Mouse (Mus musculus) cerebral cortex, adult 2 months (tissue): ENCODE measurements around the gene Atp8a2.

ENCODE experiments used
- WGBS: fragments of 180-500 bp; shearing (Covaris S2); methylation state at CpG from one replicate; pipeline ENCODE4 v1.1.7; 2018; 5-methylcytosine and 5-hydroxymethylcytosine counted together

Gene Atp8a2

DNA sequence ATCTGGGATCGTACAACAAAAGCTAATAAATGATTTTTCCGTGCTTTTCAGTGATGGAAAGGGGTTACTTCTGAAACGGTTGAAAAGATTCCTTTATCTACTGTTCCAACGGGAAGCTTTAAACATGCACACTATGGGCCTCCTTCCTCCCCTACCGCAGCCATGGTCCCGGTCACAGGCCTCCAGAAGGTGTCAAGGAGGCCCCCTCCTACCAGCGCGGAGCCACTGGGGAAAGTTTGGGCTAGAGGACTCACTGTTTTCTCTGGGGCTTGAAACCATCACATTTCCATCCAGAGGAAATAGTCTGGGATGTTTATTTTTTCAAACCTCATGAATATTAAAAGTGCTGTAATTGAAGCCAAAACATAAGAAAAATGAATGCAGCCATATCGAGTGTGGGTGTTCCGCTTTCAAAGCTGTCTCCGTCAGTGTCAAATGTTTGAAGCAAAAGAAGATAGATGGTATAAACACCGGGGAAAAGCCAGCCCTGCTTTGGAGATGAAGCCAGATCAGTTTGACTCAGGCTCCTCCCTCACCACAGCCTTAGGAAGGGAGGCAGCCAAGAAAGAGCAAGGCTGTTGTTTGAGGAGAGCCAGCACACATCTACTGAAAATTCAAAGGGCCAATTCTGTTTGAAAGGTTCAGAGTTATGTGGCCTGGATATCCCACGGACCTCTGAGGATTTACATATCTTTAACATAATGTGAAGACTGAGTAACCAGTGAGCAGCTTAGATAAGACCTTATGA lies 481.1 kb downstream of the Atp8a2 start:
- 24% methylated on average over 13 of the region's 13 CpGs for WGBS

DNA sequence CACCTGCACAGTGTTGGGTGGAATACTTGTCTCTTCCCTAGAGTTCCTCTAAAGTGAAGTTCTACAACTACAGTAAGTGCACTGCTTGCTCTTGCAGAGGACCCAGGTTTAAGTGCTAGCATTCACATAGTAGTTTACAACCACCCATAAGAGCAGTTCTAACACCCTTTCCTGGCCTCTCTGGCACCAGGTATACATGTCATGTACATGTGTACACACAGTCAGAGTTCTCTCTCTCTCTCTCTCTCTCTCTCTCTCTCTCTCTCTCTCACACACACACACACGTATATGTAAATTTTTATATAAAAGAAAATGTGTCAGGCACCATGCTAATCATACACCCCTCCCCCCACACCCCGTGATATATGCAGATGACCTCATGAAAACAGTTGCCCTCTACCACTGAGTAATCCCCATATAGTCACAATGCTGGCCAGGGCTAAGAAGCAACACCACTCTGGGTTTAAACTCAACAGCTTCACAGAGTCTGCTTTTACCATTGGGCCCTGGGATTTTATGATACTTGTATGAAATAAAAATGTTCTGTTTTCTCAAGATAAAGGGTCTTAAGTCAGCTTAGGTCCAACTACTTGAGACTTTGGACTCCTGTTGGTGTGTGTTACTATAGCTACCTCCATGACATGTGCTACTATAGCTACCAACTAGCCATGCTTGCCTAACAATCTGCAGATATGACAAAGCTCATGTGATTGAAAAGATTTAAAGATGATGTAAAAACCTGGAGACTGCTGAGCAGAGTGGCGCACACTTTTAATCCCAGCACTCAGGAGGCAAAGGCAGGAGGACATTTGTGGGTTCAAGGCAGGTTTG lies 487.3 kb downstream of the Atp8a2 start:
- WGBS = 83% methylated on average over 3 of the region's 3 CpGs

DNA sequence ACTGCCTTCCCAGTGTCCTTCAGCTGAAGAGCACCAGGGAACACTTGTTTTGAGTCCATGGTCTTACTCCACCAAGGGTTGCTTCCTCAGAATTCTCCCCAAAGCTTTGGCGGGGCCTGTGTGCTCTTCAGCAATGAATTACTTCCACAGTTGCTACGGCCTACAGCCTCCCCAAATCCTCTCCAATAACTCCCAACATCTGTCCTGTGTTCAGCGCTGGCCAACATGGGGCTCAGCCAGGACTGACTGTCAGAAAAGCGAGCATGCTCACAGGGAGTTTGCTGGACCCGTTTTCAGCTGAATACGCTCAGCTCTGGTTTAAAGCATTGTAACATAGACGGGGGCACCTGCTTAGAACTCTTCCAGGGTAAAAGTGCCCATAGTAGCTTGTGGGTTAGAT lies 489.0 kb downstream of the Atp8a2 start:
- 71% methylated on average over 7 of the region's 7 CpGs for WGBS

DNA sequence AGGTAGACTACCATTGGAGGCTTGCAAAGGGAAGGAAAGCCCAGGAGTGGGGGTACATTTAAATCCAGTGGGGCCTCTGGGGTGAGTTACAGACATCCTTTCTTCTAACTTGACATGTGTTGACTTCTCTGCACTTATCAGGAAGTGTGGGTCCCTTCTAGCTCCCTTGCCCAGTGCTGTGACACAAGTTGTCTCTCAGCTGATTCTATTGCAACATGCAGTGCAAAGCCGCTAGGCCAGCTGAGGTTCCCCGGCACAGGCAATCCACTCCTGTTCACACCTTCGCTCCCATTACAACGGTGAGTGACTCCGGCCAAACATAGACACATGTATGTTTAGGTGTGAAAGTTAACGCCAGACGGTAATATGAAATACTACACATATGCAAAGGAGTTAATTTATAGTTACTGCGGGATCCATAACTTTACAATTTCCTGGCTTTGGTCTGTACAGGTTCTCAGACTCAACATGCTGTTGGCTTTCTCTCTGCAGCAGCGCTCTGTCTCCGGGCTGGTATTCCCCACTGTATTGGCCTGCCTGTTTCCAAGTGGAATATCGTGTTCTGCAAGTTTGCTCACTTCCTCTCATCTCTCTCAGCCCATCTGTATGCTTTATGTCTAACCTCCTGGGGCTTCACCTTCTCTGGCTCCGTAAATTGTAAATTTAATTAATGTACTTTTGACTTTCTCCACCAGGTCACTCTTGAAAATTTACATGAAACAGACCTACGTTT lies 491.5 kb downstream of the Atp8a2 start:
- WGBS = 93% methylated on average over 13 of the region's 13 CpGs

DNA sequence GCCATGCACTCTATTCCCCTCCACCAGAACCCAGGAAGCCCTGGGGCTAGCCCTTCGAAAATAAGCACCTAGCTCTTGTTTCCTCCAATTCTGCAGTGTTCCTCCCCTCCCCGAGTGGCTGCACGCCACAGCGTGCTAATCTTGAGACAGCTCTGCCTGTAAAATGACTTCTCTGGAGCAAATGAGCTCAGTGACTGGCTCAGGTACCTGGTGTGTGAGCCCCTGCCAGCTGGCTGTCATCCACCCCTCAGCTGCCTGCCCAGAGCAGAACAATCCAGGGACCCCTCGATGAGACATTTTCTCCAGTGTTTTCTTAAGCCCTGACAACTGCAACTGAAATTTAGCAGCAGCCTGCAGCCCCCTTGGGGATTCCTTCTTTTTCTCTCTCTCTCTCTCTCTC lies 495.5 kb downstream of the Atp8a2 start:
- 55% methylated on average over 5 of the region's 5 CpGs for WGBS

DNA sequence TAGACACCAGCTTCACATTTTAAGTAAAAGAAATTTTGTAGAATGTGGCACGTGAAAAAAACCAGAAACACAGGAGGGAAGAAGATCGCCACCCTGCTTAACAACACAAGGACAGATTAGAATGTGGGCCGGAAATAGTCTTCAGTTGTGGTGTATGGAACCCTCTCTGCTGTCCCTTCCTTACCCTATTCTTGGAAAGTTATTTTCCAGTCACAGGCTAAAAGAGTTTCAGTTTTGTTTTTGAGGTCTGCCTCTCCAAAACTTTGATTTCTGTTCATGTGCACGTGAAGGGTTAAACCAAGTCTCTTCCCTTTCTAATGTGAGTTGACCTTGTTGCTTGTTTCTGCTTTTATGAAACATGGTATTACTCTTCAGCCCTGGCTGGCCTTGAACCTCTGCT lies 501.8 kb downstream of the Atp8a2 start:
- WGBS = 88% methylated on average over 4 of the region's 4 CpGs

DNA sequence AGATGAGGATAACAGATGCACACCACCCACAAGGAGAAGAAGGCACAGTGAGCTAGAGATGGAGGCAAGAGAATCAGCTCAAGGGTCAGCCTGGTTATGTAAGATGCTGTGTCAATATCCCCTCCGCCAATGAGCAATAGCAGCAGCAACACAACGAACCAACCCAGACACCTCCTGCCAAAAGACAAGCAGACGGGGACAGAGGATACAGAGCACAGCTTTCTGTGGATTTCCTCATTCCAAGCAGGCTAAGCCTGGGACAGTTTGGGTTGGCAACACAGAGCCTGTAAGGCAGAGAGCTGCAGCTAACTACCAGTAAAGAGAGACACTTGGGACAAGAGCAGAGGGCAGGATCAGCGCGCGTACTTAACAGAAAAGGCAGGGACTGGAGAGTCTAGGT lies 504.8 kb downstream of the Atp8a2 start:
- 83% methylated on average over 6 of the region's 6 CpGs for WGBS

DNA sequence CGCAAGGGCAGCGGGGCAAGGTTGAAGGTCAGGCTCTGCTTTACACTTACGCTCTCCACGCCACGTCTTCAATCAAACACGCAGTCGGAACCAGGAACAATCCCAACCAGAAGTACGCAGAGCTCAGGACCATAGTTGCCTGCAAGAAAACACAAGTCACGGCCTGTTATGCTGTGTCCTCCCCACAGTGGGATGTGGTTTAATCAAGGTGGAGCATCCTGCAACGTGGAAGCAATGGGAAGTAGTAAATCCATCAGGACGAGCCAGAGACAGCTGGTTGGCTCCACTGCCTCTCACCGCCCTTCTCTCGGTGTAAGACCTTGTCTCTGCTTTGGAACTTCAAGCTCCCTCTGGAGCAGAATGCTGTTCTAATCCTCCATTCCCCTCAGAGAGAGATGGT lies 505.6 kb downstream of the Atp8a2 start:
- 94% methylated on average over 13 of the region's 13 CpGs for WGBS

DNA sequence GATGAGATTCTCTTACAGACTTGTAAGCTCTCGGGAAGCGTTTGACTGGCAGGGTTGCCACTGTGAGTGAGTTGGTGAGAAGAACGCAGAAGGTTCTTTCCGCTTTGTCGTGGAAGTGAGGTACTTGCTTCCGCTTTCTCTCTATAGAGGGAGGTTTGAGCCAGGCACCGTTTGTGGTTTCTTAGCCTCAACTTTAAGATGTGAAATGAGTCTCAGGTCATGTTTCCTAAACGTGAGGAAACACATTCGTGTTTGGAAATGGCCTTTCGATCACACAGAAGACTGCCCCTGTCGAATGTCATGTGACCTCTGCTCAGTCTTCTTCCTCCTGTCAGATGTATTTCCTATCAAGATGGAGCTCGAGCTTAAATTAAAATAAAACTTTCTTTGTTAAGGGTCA lies 506.0 kb downstream of the Atp8a2 start:
- 82% methylated on average over 12 of the region's 12 CpGs for WGBS

DNA sequence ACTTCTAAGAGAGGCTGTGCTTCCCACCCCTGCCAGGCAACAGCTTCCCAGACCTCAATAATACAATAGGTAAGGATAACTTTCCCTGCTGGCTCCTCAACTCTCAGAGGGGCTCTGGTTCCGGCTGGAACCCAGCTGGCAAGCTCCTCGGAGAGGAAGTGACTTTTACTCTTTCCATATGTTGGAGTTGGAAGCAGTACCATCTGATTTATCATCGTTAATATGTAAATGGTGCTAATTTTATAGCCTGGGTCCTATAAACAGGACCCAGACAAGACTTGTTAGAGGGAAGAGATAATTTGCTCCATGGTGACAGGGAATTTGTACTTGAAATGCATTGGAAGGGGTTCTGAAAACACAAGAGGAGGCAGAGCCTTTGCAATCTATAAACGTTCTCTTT lies 507.4 kb downstream of the Atp8a2 start:
- 72% methylated on average over 4 of the region's 4 CpGs for WGBS

DNA sequence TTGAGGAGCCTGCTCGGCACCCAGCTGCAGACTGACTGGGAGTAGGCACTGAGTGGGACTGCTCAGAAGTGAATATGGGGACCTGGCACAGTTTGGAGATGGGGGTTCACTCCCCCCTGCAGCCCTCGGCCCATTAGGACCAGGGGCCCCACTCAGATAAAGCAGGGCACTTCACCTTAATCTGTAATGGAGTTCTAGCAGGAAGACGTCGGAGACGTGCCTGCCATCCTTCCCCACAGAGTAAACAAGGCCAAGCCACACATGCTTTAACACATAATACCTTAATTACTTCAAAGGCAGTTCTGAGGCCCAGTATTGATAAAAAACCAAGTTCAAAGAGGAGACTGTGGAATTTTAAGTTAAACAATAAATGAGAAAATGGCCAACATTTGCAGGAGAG lies 510.8 kb downstream of the Atp8a2 start:
- WGBS = 90% methylated on average over 5 of the region's 5 CpGs

DNA sequence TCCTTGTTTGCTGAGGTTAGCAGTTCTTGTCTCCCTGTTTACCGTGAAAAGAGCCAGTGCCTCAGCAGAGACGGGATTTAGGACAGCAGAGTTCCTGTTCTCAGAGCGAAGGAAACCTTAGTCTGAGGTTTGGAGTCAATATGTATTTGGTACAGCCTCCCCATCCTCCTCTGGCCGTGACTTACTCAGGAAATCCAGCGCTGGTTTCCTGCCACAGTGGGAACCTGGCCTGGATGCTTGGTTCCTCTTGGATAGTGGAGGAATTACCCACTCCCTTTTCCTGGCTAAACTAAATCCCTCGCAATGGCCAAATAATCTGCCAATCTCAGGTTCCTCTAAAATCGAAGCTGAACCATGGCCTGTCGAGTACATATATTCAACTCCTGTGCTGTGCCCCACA lies 511.6 kb downstream of the Atp8a2 start:
- WGBS = 71% methylated on average over 8 of the region's 8 CpGs

DNA sequence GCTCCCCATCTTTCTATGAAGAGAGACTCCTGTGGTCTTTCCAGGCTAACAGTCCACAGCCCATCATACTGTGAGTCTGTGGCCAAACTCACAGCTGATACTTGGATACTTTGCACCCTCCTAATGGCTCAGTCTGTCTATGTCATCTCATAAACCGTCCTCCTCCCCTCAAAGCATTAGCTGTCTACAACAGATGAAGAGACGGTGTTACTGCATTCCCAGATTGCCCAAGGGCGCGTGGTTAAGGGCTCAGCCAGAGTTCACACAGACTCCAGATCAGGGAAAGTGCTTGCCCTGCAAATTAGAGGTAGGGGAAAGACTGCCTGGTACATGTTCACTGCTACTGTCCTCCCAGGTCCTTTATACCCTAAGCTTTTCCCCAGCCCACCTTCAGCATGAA lies 515.1 kb downstream of the Atp8a2 start:
- 86% methylated on average over 4 of the region's 4 CpGs for WGBS

DNA sequence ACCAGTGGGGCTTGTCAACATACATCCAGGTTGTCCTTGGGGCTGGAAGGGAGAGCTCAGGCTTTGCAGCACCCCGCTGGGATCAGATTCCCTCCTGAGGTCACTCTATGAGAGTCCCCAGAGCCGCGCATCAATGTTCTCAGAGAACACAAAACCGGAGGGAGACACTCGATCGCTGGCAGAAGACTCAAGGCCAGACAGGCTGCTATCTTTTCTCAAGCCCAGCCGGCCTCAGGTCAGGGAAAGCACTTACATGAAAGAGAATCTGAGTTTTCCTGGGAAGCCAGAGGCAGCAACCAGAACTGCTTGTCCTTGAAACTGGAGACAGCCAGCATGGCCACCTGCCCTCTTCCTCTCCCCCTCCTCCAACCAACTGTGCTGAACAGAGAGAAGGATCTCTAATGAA lies 519.4 kb downstream of the Atp8a2 start:
- 73% methylated on average over 7 of the region's 7 CpGs for WGBS

DNA sequence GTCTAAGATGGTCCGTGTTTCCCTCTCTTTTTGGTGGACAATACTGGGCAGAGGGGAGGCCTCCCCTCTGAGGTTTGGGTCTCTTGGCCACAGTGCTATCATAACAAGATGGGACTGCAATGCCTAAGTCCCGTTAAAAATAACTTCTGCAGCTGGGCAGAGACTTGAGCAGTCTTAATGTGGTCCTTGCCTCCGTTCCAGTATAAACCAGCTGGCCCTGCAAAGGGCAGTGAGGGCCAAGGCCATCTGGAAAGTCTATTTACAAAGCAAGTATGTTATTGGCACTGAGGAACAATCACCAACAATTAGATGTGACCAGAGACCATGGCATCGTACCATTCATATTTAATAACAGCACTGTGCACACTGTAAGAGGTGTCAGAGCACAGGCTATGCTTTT lies 521.6 kb downstream of the Atp8a2 start:
- 72% methylated on average over 4 of the region's 4 CpGs for WGBS

DNA sequence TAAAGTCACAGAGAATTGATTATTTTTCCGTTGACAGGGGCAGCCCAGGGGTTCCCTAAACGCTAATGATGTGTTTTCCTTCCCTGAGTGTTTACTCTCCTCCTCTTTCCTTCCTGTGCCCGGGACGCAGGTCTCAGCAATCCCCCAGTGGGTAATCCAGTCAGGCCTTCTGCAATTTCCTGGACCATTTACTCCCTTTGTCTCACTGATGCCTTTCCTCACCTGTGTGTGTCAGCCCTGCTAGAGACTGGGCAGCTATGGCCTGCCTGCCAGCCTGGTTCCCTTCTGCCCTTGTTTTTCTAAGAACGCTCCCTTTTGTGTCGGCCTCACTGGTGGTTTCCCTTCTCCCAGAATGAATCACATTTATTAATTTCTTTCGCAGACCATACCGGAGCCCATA lies 522.4 kb downstream of the Atp8a2 start:
- WGBS = 71% methylated on average over 8 of the region's 8 CpGs

DNA sequence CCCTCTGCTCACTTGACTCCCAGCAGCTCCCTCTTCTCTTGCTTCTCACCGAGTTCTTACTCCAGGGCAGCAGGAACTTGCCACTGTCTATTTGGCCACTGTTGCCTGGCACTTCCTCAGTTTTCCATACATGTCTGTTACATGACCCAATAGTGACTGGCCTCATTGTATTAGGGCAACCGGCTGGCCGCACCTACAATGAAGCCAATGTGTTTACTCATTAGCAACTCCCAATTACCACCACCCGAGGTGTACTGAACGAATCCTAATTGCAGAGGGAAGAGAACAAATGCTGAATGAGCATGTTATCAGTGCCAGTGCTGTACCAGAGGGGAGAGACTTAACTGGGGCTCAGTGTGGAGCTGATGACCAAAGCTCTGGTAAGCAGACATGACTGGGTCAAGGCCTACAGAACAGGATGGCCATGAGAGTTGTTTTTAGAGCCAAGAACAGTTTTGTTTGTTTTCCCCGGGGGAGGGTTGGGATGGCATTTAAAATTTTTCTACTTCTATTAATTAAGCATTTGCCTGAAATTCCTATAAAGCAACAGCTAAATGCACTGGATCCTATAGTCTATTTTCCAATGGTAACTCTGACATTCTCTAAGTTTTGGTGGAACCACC lies 524.0 kb downstream of the Atp8a2 start:
- WGBS = 63% methylated on average over 6 of the region's 6 CpGs

DNA sequence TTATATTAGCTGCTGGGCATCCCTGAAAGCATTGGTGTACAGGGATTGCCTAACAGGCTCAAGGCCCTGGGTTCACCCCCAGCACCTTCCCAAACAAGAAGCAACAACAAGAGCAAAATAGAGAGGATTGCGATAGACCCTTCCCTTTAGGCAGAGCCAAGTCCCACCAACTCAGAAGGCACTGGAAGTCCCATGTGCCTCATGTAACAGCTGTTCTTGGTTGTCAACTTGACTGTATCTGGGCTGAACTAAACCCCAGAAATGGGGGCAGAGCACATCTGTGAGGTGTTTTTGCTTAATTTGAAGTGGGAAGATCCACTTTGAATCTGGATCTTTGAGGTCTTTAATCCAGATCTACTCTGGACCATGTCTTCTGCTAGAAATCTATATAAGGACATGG lies 539.9 kb downstream of the Atp8a2 start:
- 97% methylated on average over 1 of the region's 1 CpGs for WGBS

DNA sequence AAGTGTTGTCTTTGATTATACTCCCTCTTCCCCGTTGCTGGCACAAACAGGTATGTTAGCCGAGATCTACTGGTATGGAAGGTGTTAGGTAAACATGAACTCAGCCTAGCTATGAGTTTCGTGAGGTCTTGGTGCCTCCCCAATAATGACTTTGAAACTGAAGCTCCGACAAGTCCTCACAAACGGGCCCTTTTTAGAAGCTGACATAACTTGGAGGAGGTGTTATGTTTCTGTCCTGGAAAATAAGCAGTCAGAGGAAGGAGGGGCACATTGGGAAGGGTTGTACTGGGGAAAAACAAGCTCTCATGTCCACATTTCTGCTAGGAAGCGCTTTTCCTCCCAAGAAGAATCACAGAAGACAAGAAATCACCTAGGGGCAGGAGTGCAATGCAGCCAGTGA lies 540.4 kb downstream of the Atp8a2 start:
- 56% methylated on average over 6 of the region's 6 CpGs for WGBS

DNA sequence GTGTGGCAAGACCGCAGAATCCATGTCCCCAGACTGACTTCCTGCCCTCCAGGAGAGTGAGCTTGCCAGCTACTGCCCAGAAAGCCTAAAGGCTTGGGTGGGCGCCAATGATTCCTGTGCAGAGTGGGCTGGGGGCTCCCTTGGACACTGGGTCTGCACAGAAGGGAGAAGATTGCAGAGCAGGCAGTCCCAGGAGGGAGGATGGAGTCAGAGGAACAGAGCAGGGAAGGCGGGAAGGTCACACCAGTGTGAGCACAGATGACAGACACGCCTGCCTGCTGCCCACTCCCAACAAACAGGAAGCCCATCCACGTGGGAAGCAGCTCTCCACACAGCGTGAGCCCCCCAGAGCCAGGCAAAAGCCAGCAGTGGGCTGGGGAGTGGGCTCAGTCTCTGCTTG lies 547.6 kb downstream of the Atp8a2 start:
- WGBS = 85% methylated on average over 6 of the region's 6 CpGs

DNA sequence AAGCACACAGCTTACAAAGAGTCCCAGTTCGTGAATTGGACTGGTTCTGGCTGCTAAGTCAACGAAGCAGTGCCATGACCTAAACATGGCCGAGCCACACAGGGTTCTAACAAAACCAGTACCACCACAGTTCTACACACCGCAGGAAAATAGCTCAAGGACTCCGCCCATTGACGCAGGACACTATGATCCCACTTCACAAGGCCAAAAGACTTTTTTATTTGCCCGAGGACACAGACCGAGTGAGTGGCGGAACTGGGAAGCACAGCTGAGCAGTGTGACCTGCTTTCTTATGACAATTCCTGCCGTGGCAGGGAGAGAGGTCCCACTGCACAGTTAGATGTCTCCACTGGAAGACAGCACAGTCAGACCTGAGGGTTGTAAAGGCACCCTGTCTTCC lies 548.4 kb downstream of the Atp8a2 start:
- 90% methylated on average over 10 of the region's 10 CpGs for WGBS
